Mouse (Mus musculus): ENCODE measurements around the gene Ppm1f.
"Not testable (repeated sequence)": the region's sequence is repeated elsewhere in the genome, so short reads cannot be mapped to it uniquely, and the experiment has no call there.

Gene Ppm1f

DNA sequence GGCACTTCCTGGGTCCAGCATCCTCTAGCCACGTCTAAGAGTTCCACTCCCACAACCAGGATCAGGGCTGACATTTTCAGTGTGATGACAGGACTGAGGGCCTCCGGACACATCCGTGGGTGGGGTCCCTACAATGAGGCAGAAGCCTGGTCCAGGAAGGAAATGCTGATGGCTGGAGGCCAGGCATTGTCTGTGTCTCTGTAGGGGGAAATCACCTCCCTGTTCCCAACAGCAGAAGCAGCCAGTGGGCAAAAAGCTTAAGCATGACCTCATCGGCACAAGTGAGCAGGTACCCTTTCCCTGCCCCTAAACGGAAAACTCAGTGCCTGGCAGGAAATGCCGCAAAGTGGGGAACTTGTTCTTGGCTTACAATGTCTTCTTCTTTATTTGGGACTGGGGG lies 11.5 kb downstream of the Ppm1f start:
- in situ Hi-C loops (cut with MboI; ENCODE audit: low sequenced_read_pairs) = no loop called here

DNA sequence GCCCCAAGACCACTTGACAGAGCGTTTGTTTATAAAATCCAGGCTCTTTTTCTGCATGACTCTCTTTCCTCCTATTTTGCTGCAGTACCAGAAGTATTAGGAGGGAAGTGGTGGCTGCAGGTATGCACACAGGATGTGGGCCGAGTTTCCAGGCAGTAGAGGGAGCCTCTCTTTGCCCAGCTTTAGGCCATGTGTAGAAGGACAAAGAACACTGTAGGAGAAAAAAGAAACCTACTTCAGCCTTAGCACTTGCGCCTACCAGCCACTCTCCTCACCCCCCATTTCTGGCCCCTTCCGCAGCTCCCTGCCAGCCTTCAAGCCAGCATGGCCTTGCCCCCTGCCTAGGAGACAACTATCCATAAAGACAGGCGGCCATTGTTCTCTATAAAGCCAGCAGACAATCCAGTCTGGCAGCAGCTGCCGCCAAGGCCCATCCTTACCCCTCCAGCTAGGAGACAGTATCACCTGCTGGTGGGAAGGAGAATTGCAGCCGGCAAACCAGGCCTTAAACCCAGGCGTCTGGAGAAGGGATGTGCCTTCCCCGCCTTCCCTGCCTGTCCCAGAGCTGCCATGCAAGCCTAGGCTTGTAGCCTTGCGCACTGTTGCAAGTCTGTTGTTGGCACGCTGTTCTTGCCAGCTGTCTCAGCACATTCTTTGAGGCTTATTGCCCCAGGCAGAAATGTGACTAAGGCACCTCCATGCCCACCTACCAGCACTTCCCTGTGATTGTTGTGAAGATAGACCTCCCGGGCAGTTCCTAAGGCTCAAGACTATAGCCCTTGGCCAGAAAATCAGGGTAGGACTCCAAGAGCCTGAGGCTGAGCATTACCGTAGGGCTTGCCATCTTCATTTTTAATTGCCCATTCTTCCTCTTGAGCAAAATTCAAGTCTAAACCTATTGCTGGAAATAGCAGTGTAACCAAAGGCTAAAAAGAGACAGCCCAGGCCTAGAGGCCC lies 15.7 kb downstream of the Ppm1f start:
- in situ Hi-C loops (cut with MboI; ENCODE audit: low sequenced_read_pairs) = no loop called here

DNA sequence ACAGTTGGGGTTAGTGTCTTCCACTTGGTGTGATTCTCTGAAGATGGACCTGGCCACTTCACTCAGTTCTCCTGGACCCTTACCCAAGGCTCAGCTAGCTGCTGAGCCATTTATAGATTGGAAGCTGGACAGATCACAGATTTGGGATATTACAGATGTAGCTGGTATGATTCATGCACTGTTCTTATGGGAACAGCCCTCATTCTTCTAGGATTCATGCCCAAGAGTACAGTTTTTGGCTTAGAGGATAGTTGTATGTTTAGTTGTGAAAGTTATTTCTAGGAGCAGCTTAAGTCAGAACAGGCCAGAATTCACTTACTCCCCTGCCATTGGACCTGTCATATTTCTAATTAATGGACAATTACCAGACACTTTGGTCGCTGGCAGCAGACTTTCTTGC lies 17.2 kb downstream of the Ppm1f start:
- in situ Hi-C loops (cut with MboI; ENCODE audit: low sequenced_read_pairs) = no loop called here

DNA sequence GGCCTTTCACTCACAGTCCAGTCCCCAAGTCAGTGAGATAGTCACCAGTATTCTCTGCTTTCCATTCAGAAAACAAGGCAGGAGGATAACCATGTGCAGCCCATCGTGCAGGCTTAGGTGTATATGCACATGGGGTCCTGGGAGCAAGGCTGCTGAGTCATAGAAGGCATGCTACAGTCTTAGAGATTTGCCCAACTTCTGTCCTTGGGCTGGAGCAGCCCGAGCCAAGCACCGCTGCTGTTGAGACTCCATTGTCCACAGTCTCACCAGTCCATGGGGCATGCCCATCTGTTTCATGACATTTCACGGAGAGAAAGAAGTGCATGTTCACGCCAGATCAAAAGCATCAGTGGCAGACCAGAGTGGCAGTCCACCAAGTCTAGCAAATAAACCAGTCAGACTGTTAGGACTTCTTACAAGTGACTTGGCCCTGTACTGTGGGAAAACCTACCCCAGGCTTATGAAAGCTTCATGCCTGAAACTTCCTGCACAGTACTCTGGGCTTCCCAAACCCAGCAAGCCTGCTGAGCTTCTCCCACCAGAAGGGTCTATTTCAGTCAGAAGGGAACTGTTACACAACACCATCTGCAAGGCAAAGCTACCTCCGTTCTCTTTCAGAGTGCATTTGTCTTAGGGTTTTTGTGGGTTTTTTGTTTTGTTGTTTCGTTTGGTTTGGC lies 22.3 kb downstream of the Ppm1f start:
- in situ Hi-C loops (cut with MboI; ENCODE audit: low sequenced_read_pairs) = no loop called here

DNA sequence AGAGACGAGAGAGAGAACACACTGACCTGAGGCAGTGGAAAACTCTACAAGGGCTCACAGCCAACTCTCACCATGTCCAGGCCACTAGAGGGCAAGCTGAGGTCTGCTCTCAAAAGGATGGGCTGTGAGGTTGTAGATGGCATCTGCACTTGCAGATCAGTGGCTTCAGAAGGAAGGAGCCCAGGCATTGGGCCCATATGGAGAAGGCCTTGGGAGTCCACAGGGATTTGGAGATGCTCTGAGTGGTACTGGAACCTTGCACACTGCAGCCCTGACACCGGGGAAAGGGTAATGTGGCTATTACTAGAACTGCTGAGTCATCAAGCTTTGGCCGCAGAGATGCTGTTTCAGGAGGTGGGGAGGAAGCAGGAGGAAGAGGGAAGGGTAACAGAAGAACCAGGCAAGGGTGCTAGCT lies 24.8 kb downstream of the Ppm1f start:
- in situ Hi-C loops (cut with MboI; ENCODE audit: low sequenced_read_pairs) = no loop called here

DNA sequence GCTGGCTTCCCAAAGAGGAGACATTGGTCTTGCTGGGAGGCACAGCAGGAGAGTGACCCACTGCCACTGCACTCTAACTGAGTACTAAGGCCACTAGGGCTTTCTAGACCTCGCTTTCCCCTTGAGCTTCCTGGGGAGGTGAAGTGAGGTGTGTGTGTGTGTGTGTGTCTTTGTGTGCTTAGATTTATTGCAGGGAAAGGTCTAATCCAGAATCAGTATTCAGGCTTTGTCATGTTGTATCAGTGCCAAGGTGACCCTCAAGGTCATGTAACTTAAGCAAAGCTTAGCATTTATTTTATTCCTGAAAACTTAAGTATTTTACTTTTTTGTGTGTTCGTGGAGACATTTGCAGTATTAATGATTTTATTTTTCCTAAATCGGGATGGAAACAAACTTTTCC lies 28.2 kb downstream of the Ppm1f start:
- in situ Hi-C loops (cut with MboI; ENCODE audit: low sequenced_read_pairs) = no loop called here

DNA sequence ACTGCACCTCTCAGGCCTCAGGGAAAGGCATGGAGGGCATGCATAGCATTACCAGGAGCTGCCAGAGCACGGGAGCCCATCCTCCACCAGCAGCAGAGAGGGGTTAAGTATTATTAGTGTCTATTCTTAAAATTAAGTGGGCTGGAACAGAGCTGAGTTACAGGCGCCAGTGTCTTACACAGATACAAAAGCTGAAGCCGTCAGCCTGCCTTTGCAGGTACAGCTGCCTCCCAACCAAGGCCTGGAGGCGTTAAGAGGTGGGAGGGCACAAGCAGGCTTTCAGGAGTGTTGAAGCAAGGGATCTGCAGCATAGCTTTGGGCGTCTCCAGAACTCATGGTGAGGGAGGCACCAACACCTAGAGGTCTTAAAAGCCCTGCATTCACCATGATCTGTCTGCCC lies 30.3 kb downstream of the Ppm1f start:
- in situ Hi-C loops (cut with MboI; ENCODE audit: low sequenced_read_pairs) = no loop called here

DNA sequence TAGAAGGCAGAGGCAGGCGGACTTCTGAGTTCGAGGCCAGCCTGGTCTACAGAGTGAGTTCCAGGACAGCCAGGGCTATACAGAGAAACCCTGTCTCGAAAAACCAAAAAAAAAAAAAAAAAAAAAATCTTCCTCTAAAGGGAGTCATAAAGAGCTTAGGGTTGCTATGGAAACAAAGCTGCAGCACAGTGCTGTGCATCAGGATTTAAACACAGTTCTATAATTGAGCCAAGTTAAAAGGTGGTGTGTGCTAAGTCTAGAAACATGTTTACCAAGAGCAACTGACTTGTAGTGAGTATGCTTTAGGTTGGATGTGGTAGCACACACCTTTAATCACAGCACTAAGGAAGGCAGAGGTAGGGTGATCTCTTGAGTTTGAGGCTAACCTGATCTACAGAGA lies 32.6 kb downstream of the Ppm1f start:
- in situ Hi-C loops (cut with MboI; ENCODE audit: low sequenced_read_pairs) = not testable (repeated sequence)

DNA sequence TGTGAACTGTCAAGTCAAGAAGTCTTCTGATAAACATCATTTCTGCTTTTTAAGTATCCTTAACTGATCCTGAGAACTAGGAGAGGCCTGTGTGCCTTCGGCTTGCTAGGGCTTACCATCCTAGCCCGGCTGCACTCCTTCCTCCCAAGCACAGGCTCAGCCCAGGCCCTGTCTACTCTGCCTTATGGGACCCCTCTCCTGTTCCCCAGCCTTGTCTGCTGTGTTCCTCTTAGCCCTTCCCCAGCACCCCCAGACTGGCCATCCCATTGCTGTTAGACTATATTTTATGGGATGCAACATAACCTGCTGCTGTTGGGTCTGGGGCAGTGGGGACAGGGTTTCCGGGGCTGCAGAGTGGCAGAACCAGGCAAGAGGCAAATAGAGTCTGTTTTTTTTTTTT lies 34.1 kb downstream of the Ppm1f start:
- in situ Hi-C loops (cut with MboI; ENCODE audit: low sequenced_read_pairs) = no loop called here

DNA sequence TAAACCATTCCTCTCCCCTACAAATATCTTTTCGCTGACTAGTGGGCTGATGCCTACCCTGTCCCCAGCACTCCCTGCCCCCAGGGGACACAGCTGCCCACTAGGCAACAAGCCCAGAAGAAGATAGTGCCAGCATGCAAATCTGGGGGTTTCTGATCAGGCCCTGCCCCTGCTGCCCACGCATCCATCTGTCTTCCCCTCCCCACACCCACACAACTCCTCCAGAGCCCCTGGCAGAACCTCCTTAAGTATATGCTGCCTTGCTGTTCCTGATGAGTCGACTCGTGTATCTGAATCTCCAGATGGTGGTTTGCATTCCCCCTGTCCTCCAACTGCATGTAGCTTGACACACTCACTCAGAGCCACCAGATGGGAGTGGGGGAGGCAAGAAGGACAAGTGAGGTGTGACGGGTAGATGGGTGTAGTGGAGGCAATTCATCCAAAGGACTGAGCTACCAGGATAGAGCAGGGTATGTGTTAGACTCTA lies 34.6 kb downstream of the Ppm1f start:
- in situ Hi-C loops (cut with MboI; ENCODE audit: low sequenced_read_pairs) = no loop called here

DNA sequence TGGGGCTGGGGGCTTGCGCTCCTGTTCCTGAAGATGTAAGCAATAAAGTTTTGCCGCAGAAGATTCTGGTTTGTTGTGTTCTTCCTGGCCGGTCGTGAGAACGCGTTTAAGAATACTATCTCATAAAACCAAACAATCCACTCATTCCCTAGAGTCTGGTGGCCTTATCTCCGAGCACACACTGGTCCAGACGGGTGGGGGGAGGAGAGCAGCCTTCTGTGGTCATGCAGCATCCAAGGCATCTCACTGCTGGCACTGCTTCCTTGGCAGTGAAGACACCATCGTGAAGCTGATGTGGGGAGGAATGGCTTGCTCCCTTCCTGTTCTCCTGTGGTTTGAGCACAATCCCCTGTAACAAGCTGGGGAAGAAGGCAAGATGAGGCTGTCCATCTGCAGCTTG lies 43.3 kb downstream of the Ppm1f start:
- in situ Hi-C loops (cut with MboI; ENCODE audit: low sequenced_read_pairs) = no loop called here

DNA sequence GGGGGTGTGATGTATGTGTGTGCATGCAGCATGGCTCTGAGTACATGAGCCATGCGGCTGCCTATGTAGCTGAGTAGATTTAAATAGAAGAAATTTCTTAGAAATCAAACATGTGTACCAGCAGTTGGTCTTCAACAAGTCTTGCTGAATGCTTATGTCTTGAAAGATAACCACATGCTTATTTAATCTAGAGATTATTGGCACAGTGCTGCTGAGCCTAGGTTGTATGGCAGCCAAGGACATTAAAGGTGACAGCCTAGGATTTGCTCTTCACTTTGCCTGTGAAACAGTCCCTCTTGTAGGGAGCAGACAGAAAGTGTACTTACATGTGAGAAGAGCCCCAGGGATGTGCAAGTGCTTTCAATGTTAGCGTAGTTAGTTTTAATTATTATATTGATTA lies 44.8 kb downstream of the Ppm1f start:
- in situ Hi-C loops (cut with MboI; ENCODE audit: low sequenced_read_pairs) = no loop called here

DNA sequence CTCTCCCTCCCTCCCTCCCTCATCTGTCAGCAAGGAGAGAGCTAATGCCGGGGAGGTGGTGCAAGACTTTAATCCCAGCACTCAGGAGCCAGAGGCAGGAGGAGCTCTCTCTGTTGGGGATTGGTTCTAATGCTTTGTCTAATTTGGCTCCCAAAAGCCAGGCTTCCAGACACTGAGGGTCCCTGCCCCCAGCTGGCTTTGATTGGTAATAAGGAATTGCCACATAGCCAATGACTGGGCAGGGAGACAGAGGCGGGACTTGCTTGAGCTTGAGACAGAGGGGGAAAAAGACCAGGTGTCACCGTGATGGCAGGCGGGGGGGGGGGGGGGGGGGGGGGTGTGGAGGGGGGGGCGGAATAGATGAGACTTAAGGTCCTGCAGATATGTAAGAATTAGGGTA lies 62.3 kb downstream of the Ppm1f start:
- in situ Hi-C loops (cut with MboI; ENCODE audit: low sequenced_read_pairs) = no loop called here

DNA sequence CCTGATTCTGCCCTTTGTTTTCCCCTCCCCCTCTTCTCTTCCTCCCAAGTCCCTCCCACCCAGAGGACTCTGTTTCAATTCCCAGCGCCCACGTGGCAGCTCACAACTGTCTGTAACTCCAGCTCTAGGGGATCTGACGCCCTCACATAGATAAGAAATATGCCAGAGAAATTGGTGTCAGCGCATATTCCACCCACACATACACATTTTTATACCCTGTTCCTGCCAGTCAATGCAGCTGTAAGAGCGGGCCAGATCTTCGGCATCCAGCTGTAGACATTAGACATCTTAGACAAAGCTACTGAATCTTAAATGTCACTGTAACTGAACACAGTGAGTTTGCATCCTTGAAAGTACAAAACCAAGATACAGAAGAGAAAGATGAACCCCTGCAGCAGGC lies 63.6 kb downstream of the Ppm1f start:
- in situ Hi-C loops (cut with MboI; ENCODE audit: low sequenced_read_pairs) = no loop called here

DNA sequence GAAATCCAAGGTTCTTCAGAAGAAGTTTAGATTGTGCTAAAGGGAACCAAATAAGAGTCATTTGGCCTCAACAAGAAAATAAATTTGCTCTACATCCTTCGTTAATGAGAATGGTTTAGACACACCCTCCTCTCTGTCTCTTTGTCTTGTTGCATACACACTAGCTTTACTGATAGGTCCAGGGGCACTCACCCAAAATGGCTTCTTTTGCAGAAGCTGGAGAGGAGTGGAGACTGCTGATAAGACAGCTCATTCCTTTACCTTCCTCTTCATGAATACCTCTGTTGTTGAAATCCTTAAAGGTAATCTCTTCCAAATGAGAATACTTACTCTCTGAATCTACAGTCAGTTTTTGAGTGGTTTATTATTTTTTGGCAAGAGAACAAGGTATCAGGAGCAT lies 68.9 kb downstream of the Ppm1f start:
- in situ Hi-C loops (cut with MboI; ENCODE audit: low sequenced_read_pairs) = no loop called here

DNA sequence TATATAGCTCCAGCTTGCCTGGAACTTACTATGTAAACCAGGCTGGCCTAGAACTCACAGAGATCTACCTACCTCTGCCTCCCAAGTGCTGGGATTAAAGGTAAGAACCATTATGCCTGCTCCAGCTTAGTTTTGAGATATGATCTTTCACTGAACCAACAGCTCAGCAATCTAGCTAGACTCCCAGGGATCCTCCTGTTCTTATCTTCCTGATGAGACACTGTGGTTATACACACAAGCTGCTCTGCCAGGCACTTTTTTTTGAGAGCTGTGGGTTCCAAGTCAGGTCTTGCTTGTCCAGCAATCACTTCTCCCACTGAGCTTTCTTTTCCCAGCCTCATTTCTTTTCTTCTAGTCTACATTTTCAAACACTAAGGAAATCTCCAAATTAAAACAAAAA lies 70.0 kb downstream of the Ppm1f start:
- in situ Hi-C loops (cut with MboI; ENCODE audit: low sequenced_read_pairs) = no loop called here
